Mouse (Mus musculus) hematopoietic stem cell, adult 5-6 weeks (primary cell): ENCODE measurements around the gene Irf4. TPM values are rescaled to one million over a fixed set of nuclear protein-coding genes. Genes with fewer than 3 reads are reported as not detected.

Experiments used
- ATAC-seq, 2 experiments: fragments of 125-278 bp in 1 of 2; replicated peaks in 1 of 2; 2 replicates each; pipeline ENCODE4 v1.8.0; 2016 to 2017; ENCODE audit warnings: inconsistent platforms in 2 of 2, mild to moderate bottlenecking in 2 of 2, moderate number of reproducible peaks in 2 of 2, low read depth in 1 of 2, moderate TSS enrichment in 1 of 2; ENCODE audit not compliant: low FRiP score in 2 of 2, poor library complexity in 2 of 2, severe bottlenecking in 2 of 2, insufficient read depth in 1 of 2, low TSS enrichment in 1 of 2
- total RNA-seq: library from RNA; stranded (forward); fragments of 172-1452, 232-1000 nt; gene quantifications from 2 replicates; pipeline ENCODE4 v1.2.3, GENCODE M21; 2017

Gene Irf4
- 1.7 and 2.7 TPM in 2 replicates for total RNA-seq

- ATAC-seq, result peak; percentile 89 to 92
Observed at GRCm38 (mm10) chr13:30749021-30749556, at the start of gene Irf4. Gene Irf4 (plus strand): TSS chr13:30749226.

- no peak; a peak in 1 of 4 replicates for ATAC-seq
Observed at GRCm38 (mm10) chr13:30702695-30703094, 46.3 kb upstream of the Irf4 start.

GRCm38 (mm10) chr13:30704246-30705095, 44.6 kb upstream of the Irf4 start:
- 0 out of 4 replicates have a peak, but pooled peaks of 1 of the 2 experiments have one; percentile 5 for ATAC-seq

- ATAC-seq, result no peak
Observed at GRCm38 (mm10) chr13:30711066-30711465, 38.0 kb upstream of the Irf4 start.

GRCm38 (mm10) chr13:30711711-30712110, 37.3 kb upstream of the Irf4 start:
- no peak for ATAC-seq

- ATAC-seq, result no peak
Observed at GRCm38 (mm10) chr13:30712280-30712679, 36.7 kb upstream of the Irf4 start.

- no peak for ATAC-seq
Observed at GRCm38 (mm10) chr13:30713621-30714020, 35.4 kb upstream of the Irf4 start.

GRCm38 (mm10) chr13:30714552-30714951, 34.5 kb upstream of the Irf4 start:
- no peak for ATAC-seq

GRCm38 (mm10) chr13:30715060-30715459, 34.0 kb upstream of the Irf4 start:
- ATAC-seq, result no peak

GRCm38 (mm10) chr13:30715573-30715972, 33.5 kb upstream of the Irf4 start:
- no peak for ATAC-seq

- no peak for ATAC-seq
Observed at GRCm38 (mm10) chr13:30716611-30717010, 32.4 kb upstream of the Irf4 start.

- ATAC-seq, result no peak
Observed at GRCm38 (mm10) chr13:30722601-30723000, 26.4 kb upstream of the Irf4 start.

- ATAC-seq, result no peak
Observed at GRCm38 (mm10) chr13:30723258-30723657, 25.8 kb upstream of the Irf4 start.

- ATAC-seq, result no peak
Observed at GRCm38 (mm10) chr13:30723858-30724257, 25.2 kb upstream of the Irf4 start.

GRCm38 (mm10) chr13:30724691-30725271, 24.2 kb upstream of the Irf4 start:
- ATAC-seq, result 0 out of 4 replicates have a peak, but pooled peaks of 1 of the 2 experiments have one; percentile 14

- ATAC-seq, result no peak
Observed at GRCm38 (mm10) chr13:30726879-30727278, 22.1 kb upstream of the Irf4 start.

- no peak for ATAC-seq
Observed at GRCm38 (mm10) chr13:30728155-30728554, 20.9 kb upstream of the Irf4 start.

GRCm38 (mm10) chr13:30729245-30729644, 19.8 kb upstream of the Irf4 start:
- ATAC-seq, result no peak
